Mouse (Mus musculus) lung, embryonic 15.5 days (tissue): ENCODE measurements at regions not wholly inside any gene's neighbourhood (a gene's known extent, or its start where the extent isn't known, plus 50 kb on each side); places are given as distances from the start of the nearest gene placed in this dataset.
A peak's percentile ranks its signal among the peaks of the same experiment; 100 is the strongest.

ENCODE experiments used
- ATAC-seq: fragments of 200-750 bp; cut with Nextera tagmentation; 2 replicates; pipeline ENCODE4 v1.8.0; 2017; ENCODE audit warnings: moderate number of reproducible peaks, borderline replicate concordance; ENCODE audit not compliant: low FRiP score, low TSS enrichment; ENCODE audit errors: extremely low read depth
- H3K27ac ChIP-seq: fragments of 300-500 bp; sonication (generic); 2 replicates; pipeline ENCODE4 v1.5.1; 2015; ENCODE audit warnings: moderate library complexity, mild to moderate bottlenecking, inconsistent platforms
- H3K27me3 ChIP-seq: fragments of 300-500 bp; sonication (generic); 2 replicates; pipeline ENCODE4 v1.6.1; 2015; ENCODE audit warnings: inconsistent platforms
- H3K36me3 ChIP-seq: fragments of 300-500 bp; sonication (generic); 2 replicates; pipeline ENCODE4 v1.6.1; 2015; ENCODE audit warnings: inconsistent platforms
- H3K4me1 ChIP-seq: fragments of 300-500 bp; sonication (generic); 2 replicates; pipeline ENCODE4 v1.6.1; 2015; ENCODE audit warnings: inconsistent platforms
- H3K4me2 ChIP-seq: fragments of 300-500 bp; sonication (generic); 2 replicates; pipeline ENCODE4 v1.6.1; 2015; ENCODE audit warnings: inconsistent platforms, mild to moderate bottlenecking, moderate library complexity
- H3K4me3 ChIP-seq: fragments of 300-500 bp; sonication (generic); 2 replicates; pipeline ENCODE4 v1.5.1; 2015; ENCODE audit warnings: mild to moderate bottlenecking, inconsistent platforms
- H3K9ac ChIP-seq: fragments of 300-500 bp; sonication (generic); 2 replicates; pipeline ENCODE4 v1.6.1; 2015; ENCODE audit warnings: inconsistent platforms
- H3K9me3 ChIP-seq: fragments of 300-500 bp; sonication (generic); 2 replicates; pipeline ENCODE4 v1.6.1; 2016; ENCODE audit warnings: inconsistent platforms
- WGBS: fragments of 180-500 bp; shearing (Covaris S2); methylation state at CpG from one replicate; pipeline ENCODE4 v1.1.7; 2015; 5-methylcytosine and 5-hydroxymethylcytosine counted together

GRCm38 (mm10) chr3:34908489-34908888, 258.3 kb downstream of the Sox2 start:
- no peaks in the 10 kb centered on the region for H3K9me3 ChIP-seq
- H3K27me3 ChIP-seq = peaks cover 20% of the 10 kb centered on the region
- H3K27ac ChIP-seq = no peak overlapping the region
- no peaks in the 10 kb centered on the region for H3K36me3 ChIP-seq
- 47% methylated on average over 5 of the region's 5 CpGs for WGBS
- peaks cover 10% of the 10 kb centered on the region for H3K4me1 ChIP-seq
- H3K4me2 ChIP-seq = 0 out of 2 replicates have a peak overlapping the region, but pooled peaks have one; percentile 0
- H3K9ac ChIP-seq = no peak overlapping the region
- H3K4me3 ChIP-seq = no peak overlapping the region
- ATAC-seq = peak; percentile 77

GRCm38 (mm10) chr3:34909350-34909749, 259.1 kb downstream of the Sox2 start:
- Histone ChIP-seq H3K9me3 (no peaks in the 10 kb centered on the region), H3K27ac (peak overlapping the region; percentile 31; the same call in 1 of the 2 replicates), H3K36me3 (no peaks in the 10 kb centered on the region), H3K4me3 (no peak overlapping the region), H3K4me2 (0 out of 2 replicates have a peak overlapping the region, but pooled peaks have one; percentile 0), H3K4me1 (peaks cover 10% of the 10 kb centered on the region), H3K9ac (no peak overlapping the region), H3K27me3 (peaks cover 14% of the 10 kb centered on the region; the same call in 1 of the 2 replicates)
- ATAC-seq = no peak
- 40% methylated on average over 3 of the region's 3 CpGs for WGBS

DNA sequence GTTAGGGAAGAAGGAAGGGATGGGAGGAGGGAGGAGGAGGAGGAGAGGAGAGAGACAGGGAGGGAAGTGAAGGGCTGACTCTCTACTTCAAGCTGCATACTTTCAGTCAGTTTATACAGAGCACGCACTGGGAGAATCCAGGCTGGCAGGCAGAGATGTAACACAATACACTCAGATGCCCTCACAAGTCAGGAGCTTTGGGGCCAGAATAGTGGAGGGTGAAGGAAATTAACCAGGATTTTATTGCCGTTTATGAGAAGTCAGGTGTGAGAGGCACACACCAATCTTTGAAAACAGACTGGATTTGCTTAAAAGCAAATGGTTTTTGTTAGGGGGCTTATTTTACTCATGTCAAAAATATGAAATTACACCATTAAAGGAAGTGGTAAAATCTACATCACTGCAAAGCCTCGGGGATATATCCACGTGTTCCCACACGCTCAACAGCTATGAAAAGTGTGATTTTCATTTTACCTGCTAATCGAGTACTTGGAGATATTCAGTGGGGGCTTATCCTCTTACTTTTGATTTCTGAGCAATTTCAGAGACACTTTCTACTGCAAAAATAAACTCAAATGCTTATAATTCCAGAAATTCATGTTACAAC, 268.2 kb downstream of the Sox2 start:
- Histone ChIP-seq H3K36me3 (no peaks in the 10 kb centered on the region), H3K9me3 (no peaks in the 10 kb centered on the region), H3K4me2 (no peak overlapping the region), H3K4me3 (no peak overlapping the region), H3K27me3 (0 out of 2 replicates have a peak, but pooled peaks cover 3% of the 10 kb centered on the region), H3K27ac (no peak overlapping the region), H3K9ac (no peak overlapping the region), H3K4me1 (no peaks in the 10 kb centered on the region)
- WGBS = 47% methylated on average over 6 of the region's 6 CpGs
- ATAC-seq = no peak

GRCm38 (mm10) chr3:34920497-34920896, 270.3 kb downstream of the Sox2 start:
- no peak overlapping the region for H3K9ac ChIP-seq
- H3K4me3 ChIP-seq = no peak overlapping the region
- H3K36me3 ChIP-seq = no peaks in the 10 kb centered on the region
- 0 out of 2 replicates have a peak, but pooled peaks cover 3% of the 10 kb centered on the region for H3K27me3 ChIP-seq
- ATAC-seq = no peak
- no peaks in the 10 kb centered on the region for H3K9me3 ChIP-seq
- H3K4me2 ChIP-seq = no peak overlapping the region
- 79% methylated on average over 5 of the region's 5 CpGs for WGBS
- H3K4me1 ChIP-seq = no peaks in the 10 kb centered on the region
- H3K27ac ChIP-seq = no peak overlapping the region

DNA sequence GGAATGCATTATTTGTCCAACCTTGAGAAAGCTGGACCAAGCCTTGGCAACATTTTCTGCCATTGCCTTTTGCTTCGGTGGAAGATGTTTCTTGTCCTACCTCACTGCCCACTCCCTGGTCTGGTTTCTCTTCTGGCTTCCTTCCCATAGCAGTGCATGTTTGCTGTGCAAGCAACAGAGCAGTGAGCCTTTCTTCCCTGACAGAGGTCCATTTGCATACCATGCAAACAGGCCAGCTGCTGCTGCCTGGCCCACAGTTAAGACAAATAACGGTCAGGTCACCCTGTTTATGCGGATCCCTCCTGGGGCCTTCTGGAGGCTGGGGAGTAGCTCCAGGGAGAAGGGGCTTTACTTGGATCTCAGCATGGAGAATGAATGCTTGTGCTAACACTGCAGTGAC, 299.7 kb downstream of the Sox2 start:
- Histone ChIP-seq H3K9ac (no peak overlapping the region), H3K4me2 (no peak overlapping the region), H3K27me3 (no peaks in the 10 kb centered on the region), H3K4me3 (no peak overlapping the region), H3K4me1 (no peaks in the 10 kb centered on the region), H3K9me3 (no peaks in the 10 kb centered on the region), H3K27ac (no peak overlapping the region), H3K36me3 (no peaks in the 10 kb centered on the region)
- peak; percentile 14; the same call in 1 of the 2 replicates for ATAC-seq
- 18% methylated on average over 3 of the region's 3 CpGs for WGBS

DNA sequence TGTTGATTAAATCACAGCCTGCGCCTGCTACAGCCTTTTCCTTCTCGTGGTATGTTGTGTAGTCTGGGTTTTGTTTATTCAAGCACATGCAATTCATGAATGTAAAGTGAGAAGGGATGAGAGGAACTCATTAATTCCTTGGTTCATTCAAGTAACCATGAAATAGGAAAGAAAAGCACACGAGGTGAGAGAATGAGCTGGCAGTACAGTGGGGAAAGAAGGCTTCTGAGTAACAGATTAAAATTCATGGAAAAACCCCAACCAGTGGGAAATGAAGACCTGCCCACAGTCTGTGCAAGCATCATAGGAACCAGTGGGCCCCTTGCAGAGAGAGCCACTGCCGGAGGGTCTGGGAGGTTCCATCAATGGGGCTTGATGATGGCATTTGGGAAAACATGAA, 306.0 kb downstream of the Sox2 start:
- H3K9me3 ChIP-seq = no peaks in the 10 kb centered on the region
- H3K4me3 ChIP-seq = no peak overlapping the region
- ATAC-seq = no peak
- no peaks in the 10 kb centered on the region for H3K4me1 ChIP-seq
- 60% methylated on average over 4 of the region's 4 CpGs for WGBS
- H3K9ac ChIP-seq = no peak overlapping the region
- H3K27ac ChIP-seq = no peak overlapping the region
- no peaks in the 10 kb centered on the region for H3K36me3 ChIP-seq
- H3K27me3 ChIP-seq = no peaks in the 10 kb centered on the region
- no peak overlapping the region for H3K4me2 ChIP-seq

DNA sequence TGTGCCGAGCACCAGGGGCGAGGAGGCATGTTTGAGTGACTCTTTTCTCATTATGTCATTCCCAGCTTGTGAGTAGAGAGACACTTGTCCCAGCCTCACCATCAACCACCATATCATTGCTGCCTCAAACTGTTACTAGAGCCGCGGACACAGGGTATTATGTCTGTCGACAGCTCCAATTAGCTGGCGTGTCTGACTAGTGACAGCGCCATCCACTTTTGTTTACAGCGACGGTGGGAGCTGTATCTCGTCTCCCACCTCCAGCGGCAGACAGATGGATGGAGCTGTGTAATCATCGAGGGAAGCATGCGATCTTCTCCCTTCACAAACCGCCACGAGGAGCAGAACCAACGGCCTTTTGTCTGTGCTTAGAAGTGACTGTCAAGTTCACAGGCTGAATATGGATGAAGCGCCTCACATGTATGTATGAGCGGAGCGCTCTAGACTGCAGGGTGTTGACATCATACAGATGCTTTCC, 308.9 kb downstream of the Sox2 start:
- Histone ChIP-seq H3K9me3 (no peaks in the 10 kb centered on the region), H3K4me3 (no peak overlapping the region), H3K27me3 (no peaks in the 10 kb centered on the region), H3K27ac (no peak overlapping the region), H3K4me1 (no peaks in the 10 kb centered on the region), H3K9ac (no peak overlapping the region), H3K4me2 (no peak overlapping the region), H3K36me3 (no peaks in the 10 kb centered on the region)
- 32% methylated on average over 19 of the region's 19 CpGs for WGBS
- ATAC-seq = no peak

DNA sequence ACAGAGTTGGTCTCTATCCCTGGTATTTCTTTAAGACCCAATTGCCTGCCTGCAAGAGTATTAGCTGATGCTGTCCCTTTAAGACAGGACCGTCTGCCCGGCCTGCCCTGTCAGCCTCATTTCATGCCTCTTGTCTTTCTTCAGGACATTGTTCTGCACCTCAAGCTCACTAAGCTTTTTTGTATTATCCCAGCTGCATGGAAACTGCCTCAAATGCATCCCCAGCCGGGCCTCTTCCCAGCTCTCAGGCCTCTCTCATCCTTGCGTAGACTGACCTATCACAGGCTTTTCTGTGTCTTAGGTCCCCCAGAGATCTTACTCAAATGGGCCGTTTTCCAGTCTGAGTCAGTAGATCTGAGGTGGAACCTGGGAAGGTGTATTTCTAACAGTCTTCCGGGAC, 316.2 kb downstream of the Sox2 start:
- no peaks in the 10 kb centered on the region for H3K4me1 ChIP-seq
- no peak overlapping the region for H3K4me3 ChIP-seq
- no peak overlapping the region for H3K27ac ChIP-seq
- H3K27me3 ChIP-seq = no peaks in the 10 kb centered on the region
- H3K9ac ChIP-seq = no peak overlapping the region
- H3K9me3 ChIP-seq = no peaks in the 10 kb centered on the region
- no peak for ATAC-seq
- H3K4me2 ChIP-seq = no peak overlapping the region
- WGBS = 69% methylated on average over 6 of the region's 6 CpGs
- H3K36me3 ChIP-seq = no peaks in the 10 kb centered on the region

DNA sequence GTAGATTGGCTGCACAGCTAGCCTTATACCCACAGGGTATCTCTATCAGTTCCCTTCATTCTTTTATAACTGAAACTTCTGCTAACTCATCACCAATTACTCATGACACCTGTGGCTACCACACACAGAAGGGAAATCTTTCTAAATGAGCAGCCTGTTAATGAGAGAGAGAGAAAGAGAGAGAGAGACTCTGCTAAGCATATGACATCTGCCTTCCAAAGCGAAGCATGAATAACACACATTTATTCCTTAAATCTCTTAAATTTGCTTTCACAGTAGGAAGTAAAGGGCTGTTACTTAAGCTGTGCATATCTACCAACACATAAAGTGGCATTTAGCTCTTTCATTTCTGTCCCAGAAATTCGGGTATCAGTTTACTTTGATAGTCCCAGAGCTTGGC, 317.7 kb downstream of the Sox2 start:
- Histone ChIP-seq H3K4me1 (no peaks in the 10 kb centered on the region), H3K36me3 (no peaks in the 10 kb centered on the region)
- no peak for ATAC-seq

DNA sequence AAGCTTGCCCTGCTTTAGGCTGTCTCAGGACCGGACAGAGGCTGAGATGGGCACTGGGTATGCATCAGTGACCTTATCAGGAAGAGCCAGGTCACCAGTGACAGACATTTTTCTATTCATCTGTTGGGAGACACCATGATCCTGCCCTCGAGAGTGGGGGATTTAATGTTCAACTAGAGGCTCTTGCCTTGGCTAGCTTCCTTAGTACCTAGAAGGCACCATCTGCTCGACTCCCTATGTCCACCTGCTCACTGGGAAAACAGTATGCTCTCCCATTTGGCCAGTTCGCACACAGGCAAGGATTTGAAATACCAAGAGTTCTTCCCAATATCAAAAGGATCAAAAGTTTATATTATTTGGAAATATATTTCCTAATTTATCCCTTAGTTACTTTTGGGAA, 321.3 kb downstream of the Sox2 start:
- Histone ChIP-seq H3K4me3 (no peak overlapping the region), H3K4me1 (no peaks in the 10 kb centered on the region), H3K9me3 (no peaks in the 10 kb centered on the region), H3K4me2 (no peak overlapping the region), H3K27ac (no peak overlapping the region), H3K27me3 (no peaks in the 10 kb centered on the region), H3K36me3 (no peaks in the 10 kb centered on the region), H3K9ac (no peak overlapping the region)
- 74% methylated on average over 4 of the region's 4 CpGs for WGBS
- no peak for ATAC-seq

More for the DNA sequence above, 317.7 kb downstream of the Sox2 start:
- no peak overlapping the region for H3K4me3 ChIP-seq
- 49% methylated on average over 2 of the region's 2 CpGs for WGBS
- H3K27ac ChIP-seq = no peak overlapping the region
- H3K9ac ChIP-seq = no peak overlapping the region
- no peaks in the 10 kb centered on the region for H3K27me3 ChIP-seq
- H3K4me2 ChIP-seq = no peak overlapping the region
- H3K9me3 ChIP-seq = no peaks in the 10 kb centered on the region

- Histone ChIP-seq H3K4me1 (no peaks in the 10 kb centered on the region), H3K27me3 (no peaks in the 10 kb centered on the region), H3K9ac (no peak overlapping the region), H3K4me3 (no peak overlapping the region), H3K4me2 (no peak overlapping the region), H3K36me3 (no peaks in the 10 kb centered on the region), H3K9me3 (no peaks in the 10 kb centered on the region), H3K27ac (no peak overlapping the region)
- WGBS = 63% methylated on average over 7 of the region's 7 CpGs
- ATAC-seq = no peak
These were observed 324.2 kb downstream of the Sox2 start for GRCm38 (mm10) chr3:34974371-34974770.
